Mouse (Mus musculus): Measurements from ENCODE around the gene Pkp2.
"Not testable (repeated sequence)": the region's sequence is repeated elsewhere in the genome, so short reads cannot be mapped to it uniquely, and the experiment has no call there.

Pkp2 gene

GRCm38 (mm10) chr16:16213079-16213760, at the start of gene Pkp2:
Pkp2 (plus strand) TSS chr16:16213318.
- DNase-seq = peak; percentile 90

GRCm38 (mm10) chr16:16197374-16197773, 15.7 kb upstream of the Pkp2 start:
- no peak for DNase-seq

GRCm38 (mm10) chr16:16201991-16202390, 11.1 kb upstream of the Pkp2 start:
- DNase-seq = peak; percentile 48

GRCm38 (mm10) chr16:16204648-16205047, 8.5 kb upstream of the Pkp2 start:
- no peak for DNase-seq

GRCm38 (mm10) chr16:16212723-16213078, 417 bp upstream of the Pkp2 start:
- DNase-seq = no peak

GRCm38 (mm10) chr16:16213761-16214305, 715 bp downstream of the Pkp2 start:
- DNase-seq = peak; percentile 52

- no peak for DNase-seq
Observed at GRCm38 (mm10) chr16:16215645-16216387, 2.7 kb downstream of the Pkp2 start.

GRCm38 (mm10) chr16:16216934-16217333, 3.8 kb downstream of the Pkp2 start:
- no peak for DNase-seq

GRCm38 (mm10) chr16:16219835-16220234, 6.7 kb downstream of the Pkp2 start:
- DNase-seq = no peak

- DNase-seq = no peak
Observed at GRCm38 (mm10) chr16:16222651-16223050, 9.5 kb downstream of the Pkp2 start.

- peak; percentile 71 for DNase-seq
Observed at GRCm38 (mm10) chr16:16224506-16224924, 11.4 kb downstream of the Pkp2 start.

GRCm38 (mm10) chr16:16225828-16226227, 12.7 kb downstream of the Pkp2 start:
- DNase-seq = no peak

GRCm38 (mm10) chr16:16230439-16230838, 17.3 kb downstream of the Pkp2 start:
- DNase-seq = no peak

- DNase-seq = no peak
Observed at GRCm38 (mm10) chr16:16233919-16234318, 20.8 kb downstream of the Pkp2 start.

GRCm38 (mm10) chr16:16236681-16237080, 23.6 kb downstream of the Pkp2 start:
- not testable (repeated sequence) for DNase-seq

GRCm38 (mm10) chr16:16238356-16238755, 25.2 kb downstream of the Pkp2 start:
- DNase-seq = no peak

GRCm38 (mm10) chr16:16244711-16245110, 31.6 kb downstream of the Pkp2 start:
- peak; percentile 10 for DNase-seq

- no peak for DNase-seq
Observed at GRCm38 (mm10) chr16:16250470-16250869, 37.4 kb downstream of the Pkp2 start.

GRCm38 (mm10) chr16:16253326-16254074, 40.4 kb downstream of the Pkp2 start:
- DNase-seq = no peak

- no peak for DNase-seq
Observed at GRCm38 (mm10) chr16:16255217-16255616, 42.1 kb downstream of the Pkp2 start.

- DNase-seq = no peak
Observed at GRCm38 (mm10) chr16:16255874-16256273, 42.8 kb downstream of the Pkp2 start.

GRCm38 (mm10) chr16:16256672-16257071, 43.6 kb downstream of the Pkp2 start:
- no peak for DNase-seq

GRCm38 (mm10) chr16:16260882-16261281, 47.8 kb downstream of the Pkp2 start:
- no peak for DNase-seq

Measured in kidney, postnatal 14 days (tissue).